Comparison of ENCODE assay signal across 7 mouse cellular contexts in genomic region chr12:21315923-21316868, GRCm38 (mm10). TPM values are rescaled to one million over a fixed set of nuclear protein-coding genes. Genes with fewer than 3 reads are reported as not detected.
DNase-seq lines count a peak whose midpoint lies in the region; ATAC-seq and TF ChIP-seq lines count a peak whose summit lies in the region.

TSS of gene Iah1 (plus strand) at chr12:21316389.

- H3K4me1 ChIP-seq in embryonic facial prominence, embryonic 13.5 days: peaks cover 8% of the 10 kb centered on the region
- H3K4me1 ChIP-seq in kidney, adult 2 months (ENCODE audit: control insufficient read depth, insufficient read depth, low read length): peaks cover 29% of the 10 kb centered on the region
- 0 out of 2 replicates have a peak, but pooled peaks cover 5% of the 10 kb centered on the region for H3K4me1 ChIP-seq in limb, embryonic 12.5 days (replicated peaks)
- 0 out of 2 replicates have a peak, but pooled peaks cover 5% of the 10 kb centered on the region for H3K4me1 ChIP-seq in midbrain, embryonic 15.5 days
- H3K4me1 ChIP-seq in spleen, adult 2 months (ENCODE audit: control insufficient read depth, insufficient read depth, insufficient read length): no peaks in the 10 kb centered on the region; the same call in 1 of the 2 replicates

- peak within 1 kb of the TSS; percentile 85 for H3K9ac ChIP-seq in embryonic facial prominence, embryonic 13.5 days
- peak within 1 kb of the TSS; percentile 74 for H3K9ac ChIP-seq in limb, embryonic 12.5 days (replicated peaks)
- peak within 1 kb of the TSS; percentile 59 for H3K9ac ChIP-seq in midbrain, embryonic 15.5 days

- peaks cover 64% of the 10 kb centered on the region for H3K36me3 ChIP-seq in embryonic facial prominence, embryonic 13.5 days
- H3K36me3 ChIP-seq in kidney, adult 2 months (ENCODE audit: control insufficient read depth, insufficient read depth, low read length): peaks cover 2% of the 10 kb centered on the region; the same call in 1 of the 2 replicates
- H3K36me3 ChIP-seq in limb, embryonic 12.5 days: peaks cover 64% of the 10 kb centered on the region
- peaks cover 28% of the 10 kb centered on the region for H3K36me3 ChIP-seq in midbrain, embryonic 15.5 days (replicated peaks)
- peaks cover 23% of the 10 kb centered on the region for H3K36me3 ChIP-seq in spleen, adult 2 months (ENCODE audit: control insufficient read depth, insufficient read depth, low read length)

- no peaks in the 10 kb centered on the region for H3K9me3 ChIP-seq in embryonic facial prominence, embryonic 13.5 days
- H3K9me3 ChIP-seq in limb, embryonic 12.5 days: no peaks in the 10 kb centered on the region
- H3K9me3 ChIP-seq in midbrain, embryonic 15.5 days: no peaks in the 10 kb centered on the region

- TF ChIP-seq CTCF in kidney, adult 2 months (conservative IDR thresholded peaks at IDR 0.05; ENCODE audit: insufficient read depth, insufficient read length, low read depth, low read length): no peak
- no peak for TF ChIP-seq CTCF in spleen, adult 2 months (IDR thresholded peaks at IDR 0.05; ENCODE audit: extremely low read depth, insufficient read depth, insufficient read length, insufficient replicate concordance)

- H3K4me3 ChIP-seq in embryonic facial prominence, embryonic 13.5 days: peak within 1 kb of the TSS; percentile 70
- H3K4me3 ChIP-seq in kidney, adult 2 months (ENCODE audit: insufficient read depth, low read depth, low read length): peak within 1 kb of the TSS; percentile 92
- H3K4me3 ChIP-seq in limb, embryonic 12.5 days (replicated peaks): peak within 1 kb of the TSS; percentile 71
- peak within 1 kb of the TSS; percentile 59 for H3K4me3 ChIP-seq in midbrain, embryonic 15.5 days
- peak within 1 kb of the TSS; percentile 97 for H3K4me3 ChIP-seq in spleen, adult 2 months (ENCODE audit: extremely low read depth, insufficient read depth, insufficient read length)

- WGBS in embryonic facial prominence, embryonic 13.5 days: 3% methylated on average over 59 of the region's 59 CpGs
- WGBS in kidney, adult 2 months: 2% methylated on average over 59 of the region's 59 CpGs
- WGBS in limb, embryonic 12.5 days: 3% methylated on average over 51 of the region's 59 CpGs
- whole genome bisulfite sequencing in midbrain, embryonic 15.5 days: 2% methylated on average over 59 of the region's 59 CpGs
- WGBS in spleen, adult 2 months: 2% methylated on average over 59 of the region's 59 CpGs

- peak within 1 kb of the TSS; percentile 84 for H3K27ac ChIP-seq in embryonic facial prominence, embryonic 13.5 days
- peak within 1 kb of the TSS; percentile 88 for H3K27ac ChIP-seq in kidney, adult 2 months (ENCODE audit: insufficient read depth, low read depth, low read length)
- peak within 1 kb of the TSS; percentile 78; the same call in 1 of the 2 replicates for H3K27ac ChIP-seq in limb, embryonic 12.5 days
- H3K27ac ChIP-seq in midbrain, embryonic 15.5 days: peak within 1 kb of the TSS; percentile 36
- H3K27ac ChIP-seq in spleen, adult 2 months (ENCODE audit: insufficient read depth, low read length): peak within 1 kb of the TSS; percentile 95

- H3K4me2 ChIP-seq in embryonic facial prominence, embryonic 13.5 days: peak within 1 kb of the TSS; percentile 60
- H3K4me2 ChIP-seq in limb, embryonic 12.5 days: peak within 1 kb of the TSS; percentile 63
- H3K4me2 ChIP-seq in midbrain, embryonic 15.5 days: peak within 1 kb of the TSS; percentile 73

- DNase-seq in adrenal gland, postnatal 36 days: peak; percentile 91 to 95
- DNase-seq in heart, adult 18-20 months: peak; percentile 89 to 92
- DNase-seq in kidney, adult 2 months: peak; percentile 94
- peak; percentile 69 to 89 for DNase-seq in spleen, adult 2 months (ENCODE audit: low read depth in 1 of 2, low spot score in 2 of 2)

- peak; percentile 77 for TF ChIP-seq POLR2A in kidney, adult 2 months (IDR thresholded peaks at IDR 0.05; ENCODE audit: low read depth, low read length)
- peak; percentile 81 for TF ChIP-seq POLR2A in spleen, adult 2 months (IDR thresholded peaks at IDR 0.05; ENCODE audit: low read depth, low read length)

- peak; percentile 86 for ATAC-seq in embryonic facial prominence, embryonic 13.5 days (ENCODE audit: insufficient number of reproducible peaks, insufficient read depth, low FRiP score, low TSS enrichment, low read depth)
- peak; percentile 95 for ATAC-seq in limb, embryonic 12.5 days (ENCODE audit: insufficient number of reproducible peaks, insufficient read depth, low FRiP score, low TSS enrichment, low read depth)
- ATAC-seq in midbrain, embryonic 15.5 days (replicated peaks): peak; percentile 90

- no peaks in the 10 kb centered on the region for H3K27me3 ChIP-seq in embryonic facial prominence, embryonic 13.5 days
- H3K27me3 ChIP-seq in kidney, adult 2 months (replicated peaks; ENCODE audit: control insufficient read depth, insufficient read depth, low read length): no peaks in the 10 kb centered on the region
- H3K27me3 ChIP-seq in limb, embryonic 12.5 days: no peaks in the 10 kb centered on the region
- no peaks in the 10 kb centered on the region for H3K27me3 ChIP-seq in midbrain, embryonic 15.5 days (replicated peaks)
- H3K27me3 ChIP-seq in spleen, adult 2 months (ENCODE audit: control insufficient read depth, insufficient read depth, low read length): no peaks in the 10 kb centered on the region

RNA-seq across cellular contexts. Expression of gene Iah1, which starts in this region (rescaled TPM):
- total RNA-seq in adrenal gland, postnatal 36 days (2021): 10 to 100 TPM; 73.0 to 79.4 TPM
- 56.3 and 56.4 TPM in 2 replicates for polyA plus RNA-seq in embryonic facial prominence, embryonic 13.5 days (2015; fragmentation: Nextera tagmentation; extraction: Ambion mirVana)
- total RNA-seq in heart, adult 18-20 months (2021): 10 to 100 TPM; 12.0 to 16.0 TPM
- polyA plus RNA-seq in kidney, adult 2 months (2012; rRNA removed): 401 and 498 TPM in 2 replicates
- polyA plus RNA-seq in limb, embryonic 12.5 days (2016; fragmentation: Nextera tagmentation; extraction: Ambion mirVana): 62.7 and 68.9 TPM in 2 replicates
- 27.2 and 27.8 TPM in 2 replicates for polyA plus RNA-seq in midbrain, embryonic 15.5 days (2015; fragmentation: Nextera tagmentation; extraction: Ambion mirVana)
- 36.3 and 39.3 TPM in 2 replicates for polyA plus RNA-seq in spleen, adult 2 months (2012; rRNA removed)

Comparison
In these comparisons a context has a peak if more than half of its experiments do, and no peak if none do; other contexts are left out.
1. Peak in every context shown above with its lines: DNase-seq, ATAC-seq, H3K4me3 ChIP-seq and H3K27ac ChIP-seq.
2. RNA of gene Iah1 (total RNA-seq): 73.0 to 79.4 TPM in adrenal gland, postnatal 36 days; 12.0 to 16.0 TPM in heart, adult 18-20 months; every median in the first group is over 4 times any median in the second.
3. H3K27ac ChIP-seq: peak in every context shown above with its lines; median percentile 95 in spleen, adult 2 months; 88 in kidney, adult 2 months; 84 in embryonic facial prominence, embryonic 13.5 days; 78 in limb, embryonic 12.5 days; 36 in midbrain, embryonic 15.5 days.